Mouse (Mus musculus): ENCODE data around the gene Veph1. TPM values are rescaled to one million over a fixed set of nuclear protein-coding genes. Genes with fewer than 3 reads are reported as not detected.

Veph1 gene
- polyA plus RNA-seq, 1 experiment from 2014 or later = 0.05 TPM

GRCm38 (mm10) chr3:66162612-66163011 is 134.0 kb downstream of the Veph1 start:
- H3K4me2 ChIP-seq = no peak overlapping the region
- H3K9ac ChIP-seq = no peak overlapping the region
- H3K4me3 ChIP-seq = no peak overlapping the region
- WGBS (ENCODE audit: insufficient replicate concordance) = 67% methylated on average over 6 of the region's 6 CpGs
- H3K27me3 ChIP-seq (replicated peaks) = no peaks in the 10 kb centered on the region
- H3K9me3 ChIP-seq (replicated peaks) = no peaks in the 10 kb centered on the region
- no peak for ATAC-seq
- H3K36me3 ChIP-seq = no peaks in the 10 kb centered on the region
- H3K27ac ChIP-seq = no peak overlapping the region
- no peaks in the 10 kb centered on the region for H3K4me1 ChIP-seq

DNA sequence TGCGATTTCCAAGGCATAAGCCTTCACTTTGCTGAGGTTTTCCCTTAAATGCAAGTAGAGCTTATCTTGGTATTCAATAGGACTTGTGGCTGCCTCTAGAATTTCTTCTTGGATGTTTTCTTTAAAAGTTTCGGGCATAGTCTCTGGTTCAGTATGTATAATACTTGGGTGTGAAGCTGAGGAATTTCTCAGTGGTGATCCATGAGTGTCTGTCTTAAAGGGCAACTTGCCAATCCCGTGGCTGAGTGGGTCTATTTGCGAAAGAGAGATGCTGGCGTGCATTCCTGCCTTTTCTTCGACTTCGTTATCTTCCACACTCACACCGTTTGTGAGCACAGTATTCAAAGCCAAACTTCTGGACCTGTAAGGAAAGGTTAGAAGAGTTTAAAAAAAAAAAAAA is 138.7 kb downstream of the Veph1 start:
- Histone ChIP-seq H3K4me3 (no peak overlapping the region), H3K27me3 (replicated peaks) (no peaks in the 10 kb centered on the region), H3K4me1 (no peaks in the 10 kb centered on the region), H3K36me3 (no peaks in the 10 kb centered on the region), H3K9ac (no peak overlapping the region), H3K9me3 (replicated peaks) (no peaks in the 10 kb centered on the region), H3K27ac (no peak overlapping the region), H3K4me2 (no peak overlapping the region)
- WGBS (ENCODE audit: insufficient replicate concordance) = 57% methylated on average over 8 of the region's 8 CpGs
- no peak for ATAC-seq

GRCm38 (mm10) chr3:66137601-66138000 is 159.0 kb downstream of the Veph1 start:
- no peaks in the 10 kb centered on the region for H3K4me1 ChIP-seq
- WGBS (ENCODE audit: insufficient replicate concordance) = 57% methylated on average over 7 of the region's 7 CpGs
- H3K4me2 ChIP-seq = no peak overlapping the region
- no peak overlapping the region for H3K9ac ChIP-seq
- no peak for ATAC-seq
- no peaks in the 10 kb centered on the region for H3K9me3 ChIP-seq (replicated peaks)
- H3K27me3 ChIP-seq (replicated peaks) = no peaks in the 10 kb centered on the region
- no peaks in the 10 kb centered on the region for H3K36me3 ChIP-seq
- H3K27ac ChIP-seq = no peak overlapping the region
- no peak overlapping the region for H3K4me3 ChIP-seq

- Histone ChIP-seq H3K36me3 (no peaks in the 10 kb centered on the region), H3K27me3 (replicated peaks) (no peaks in the 10 kb centered on the region), H3K27ac (no peak overlapping the region), H3K4me1 (no peaks in the 10 kb centered on the region), H3K4me3 (no peak overlapping the region), H3K9me3 (replicated peaks) (no peaks in the 10 kb centered on the region), H3K4me2 (no peak overlapping the region), H3K9ac (no peak overlapping the region)
- 53% methylated on average over 4 of the region's 4 CpGs for WGBS (ENCODE audit: insufficient replicate concordance)
- no peak for ATAC-seq
Measured at GRCm38 (mm10) chr3:66131264-66131950, 165.2 kb downstream of the Veph1 start.

GRCm38 (mm10) chr3:66129689-66130088 is 166.9 kb downstream of the Veph1 start:
- ATAC-seq = no peak
- Histone ChIP-seq H3K4me1 (no peaks in the 10 kb centered on the region), H3K9ac (no peak overlapping the region), H3K9me3 (replicated peaks) (no peaks in the 10 kb centered on the region), H3K36me3 (no peaks in the 10 kb centered on the region), H3K4me3 (no peak overlapping the region), H3K4me2 (no peak overlapping the region), H3K27ac (no peak overlapping the region), H3K27me3 (replicated peaks) (no peaks in the 10 kb centered on the region)
- WGBS (ENCODE audit: insufficient replicate concordance) = 25% methylated on average over 5 of the region's 5 CpGs

DNA sequence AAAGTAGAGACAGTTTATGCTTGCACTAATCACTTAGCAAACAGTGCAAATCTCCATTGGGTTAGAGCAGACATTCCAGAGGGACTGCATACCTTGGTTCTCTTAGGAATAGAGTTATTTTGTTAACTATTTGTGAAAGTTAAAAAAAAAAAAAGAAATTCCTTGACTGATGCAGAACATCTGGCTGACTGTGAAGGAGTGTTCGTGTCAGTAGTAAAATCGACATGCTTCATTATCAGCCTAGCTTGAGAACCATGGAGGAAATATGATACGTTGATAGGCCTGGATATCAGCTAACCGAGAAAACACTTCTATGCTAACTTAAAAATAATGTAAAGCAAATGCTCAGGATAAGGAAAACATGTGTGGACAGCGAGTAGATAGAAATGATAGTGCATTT is 191.1 kb downstream of the Veph1 start:
- H3K27me3 ChIP-seq (replicated peaks) = no peaks in the 10 kb centered on the region
- ATAC-seq = no peak
- H3K36me3 ChIP-seq = no peaks in the 10 kb centered on the region
- H3K27ac ChIP-seq = no peak overlapping the region
- H3K4me2 ChIP-seq = no peak overlapping the region
- H3K9me3 ChIP-seq (replicated peaks) = no peaks in the 10 kb centered on the region
- H3K4me1 ChIP-seq = no peaks in the 10 kb centered on the region
- H3K4me3 ChIP-seq = no peak overlapping the region
- no peak overlapping the region for H3K9ac ChIP-seq
- 58% methylated on average over 5 of the region's 5 CpGs for WGBS (ENCODE audit: insufficient replicate concordance)

DNA sequence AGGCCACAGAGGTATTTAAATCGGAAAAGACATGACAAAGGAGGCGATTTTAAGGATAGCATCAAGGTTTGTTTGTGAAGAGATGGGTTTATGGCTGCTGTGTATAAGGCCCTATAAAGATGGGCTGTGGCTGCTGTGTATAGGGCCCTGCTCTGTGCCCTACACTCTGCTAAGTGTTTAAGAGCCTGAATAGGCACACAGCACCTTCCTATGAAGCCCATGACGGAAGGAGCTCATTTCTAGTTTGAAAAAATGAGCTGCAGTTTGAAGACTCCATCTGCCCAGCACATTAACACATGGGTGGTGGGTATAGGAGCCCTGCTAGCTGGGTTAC is 194.1 kb downstream of the Veph1 start:
- no peaks in the 10 kb centered on the region for H3K27me3 ChIP-seq (replicated peaks)
- H3K36me3 ChIP-seq = no peaks in the 10 kb centered on the region
- H3K4me2 ChIP-seq = no peak overlapping the region
- ATAC-seq = no peak
- H3K9me3 ChIP-seq (replicated peaks) = no peaks in the 10 kb centered on the region
- H3K27ac ChIP-seq = no peak overlapping the region
- WGBS (ENCODE audit: insufficient replicate concordance) = 68% methylated on average over 3 of the region's 3 CpGs
- no peak overlapping the region for H3K9ac ChIP-seq
- no peak overlapping the region for H3K4me3 ChIP-seq
- H3K4me1 ChIP-seq = no peaks in the 10 kb centered on the region

DNA sequence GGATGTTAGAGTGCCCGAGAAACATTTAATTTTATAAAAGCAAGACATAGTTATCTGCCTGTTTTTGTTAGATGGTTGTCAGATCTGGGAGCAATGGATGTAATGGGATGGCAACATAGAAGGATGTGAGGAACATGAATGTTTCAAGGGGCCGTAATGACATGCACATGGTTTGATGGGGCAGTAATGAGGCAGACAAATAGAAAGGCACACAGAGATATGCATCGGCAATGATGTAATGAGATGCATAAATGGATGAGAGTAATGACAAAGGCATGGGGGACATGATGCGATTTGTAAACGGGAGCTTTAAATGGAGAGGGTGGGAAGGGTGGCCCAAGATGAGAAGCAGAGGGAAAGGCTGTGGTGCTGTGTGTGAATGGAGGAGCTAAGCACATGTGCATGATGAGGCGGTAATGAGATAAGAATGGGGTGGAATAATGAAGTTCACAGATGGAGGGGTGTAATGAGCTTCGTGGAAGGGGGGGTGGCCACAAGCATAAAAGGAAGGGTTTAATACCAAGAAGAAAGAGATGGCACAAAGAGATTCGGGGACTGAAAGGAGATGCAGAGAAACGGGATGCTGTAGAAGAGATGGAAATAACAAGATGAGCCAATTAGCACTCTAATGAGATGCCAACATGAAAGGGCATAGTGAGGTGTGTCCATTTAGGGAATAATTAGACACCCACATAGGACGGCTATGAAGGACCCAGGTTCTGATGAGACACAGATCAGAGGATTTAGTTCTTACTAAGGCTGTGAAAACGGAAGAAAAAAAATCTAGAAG is 194.6 kb downstream of the Veph1 start:
- H3K27me3 ChIP-seq (replicated peaks) = no peaks in the 10 kb centered on the region
- no peak overlapping the region for H3K9ac ChIP-seq
- H3K9me3 ChIP-seq (replicated peaks) = no peaks in the 10 kb centered on the region
- WGBS (ENCODE audit: insufficient replicate concordance) = 70% methylated on average over 11 of the region's 11 CpGs
- no peak for ATAC-seq
- no peaks in the 10 kb centered on the region for H3K4me1 ChIP-seq
- no peak overlapping the region for H3K4me2 ChIP-seq
- H3K27ac ChIP-seq = no peak overlapping the region
- no peak overlapping the region for H3K4me3 ChIP-seq
- no peaks in the 10 kb centered on the region for H3K36me3 ChIP-seq

- Histone ChIP-seq H3K27me3 (replicated peaks) (no peaks in the 10 kb centered on the region), H3K4me1 (no peaks in the 10 kb centered on the region), H3K9ac (no peak overlapping the region), H3K27ac (no peak overlapping the region), H3K4me3 (no peak overlapping the region), H3K4me2 (no peak overlapping the region), H3K36me3 (no peaks in the 10 kb centered on the region), H3K9me3 (replicated peaks) (no peaks in the 10 kb centered on the region)
- no peak for ATAC-seq
- WGBS (ENCODE audit: insufficient replicate concordance) = 83% methylated on average over 2 of the region's 2 CpGs
Measured at GRCm38 (mm10) chr3:66101074-66101473, 195.6 kb downstream of the Veph1 start.

DNA sequence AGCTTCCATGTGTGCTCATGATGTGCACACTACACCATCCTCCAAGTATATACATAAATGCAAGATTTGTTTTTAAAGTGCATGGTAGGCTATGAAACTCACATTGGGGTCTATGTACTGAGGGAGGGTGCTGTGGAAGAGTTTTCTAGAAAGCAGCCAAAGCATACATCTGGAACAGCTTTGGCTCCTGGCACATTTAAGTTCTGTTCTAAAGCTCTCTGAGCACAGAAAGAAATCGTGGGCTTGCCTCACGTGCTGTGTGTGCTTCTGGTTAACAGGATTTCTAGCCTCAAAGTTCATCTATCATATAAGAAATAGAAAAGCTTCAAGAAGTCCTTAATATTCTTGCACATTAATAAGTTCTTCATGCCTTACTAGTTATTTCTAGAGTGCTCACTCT is 204.9 kb downstream of the Veph1 start:
- Histone ChIP-seq H3K27me3 (replicated peaks) (no peaks in the 10 kb centered on the region), H3K9ac (no peak overlapping the region), H3K4me1 (no peaks in the 10 kb centered on the region), H3K27ac (no peak overlapping the region), H3K4me3 (no peak overlapping the region), H3K9me3 (replicated peaks) (no peaks in the 10 kb centered on the region), H3K36me3 (no peaks in the 10 kb centered on the region), H3K4me2 (no peak overlapping the region)
- ATAC-seq = no peak
- WGBS (ENCODE audit: insufficient replicate concordance) = 38% methylated on average over 2 of the region's 2 CpGs

- no peaks in the 10 kb centered on the region for H3K9me3 ChIP-seq (replicated peaks)
- no peaks in the 10 kb centered on the region for H3K4me1 ChIP-seq
- no peak overlapping the region for H3K9ac ChIP-seq
- H3K27me3 ChIP-seq (replicated peaks) = no peaks in the 10 kb centered on the region
- 68% methylated on average over 7 of the region's 7 CpGs for WGBS (ENCODE audit: insufficient replicate concordance)
- H3K27ac ChIP-seq = no peak overlapping the region
- ATAC-seq = no peak
- H3K4me3 ChIP-seq = no peak overlapping the region
- H3K4me2 ChIP-seq = no peak overlapping the region
- no peaks in the 10 kb centered on the region for H3K36me3 ChIP-seq
Measured at GRCm38 (mm10) chr3:66087608-66088007, 209.0 kb downstream of the Veph1 start.

DNA sequence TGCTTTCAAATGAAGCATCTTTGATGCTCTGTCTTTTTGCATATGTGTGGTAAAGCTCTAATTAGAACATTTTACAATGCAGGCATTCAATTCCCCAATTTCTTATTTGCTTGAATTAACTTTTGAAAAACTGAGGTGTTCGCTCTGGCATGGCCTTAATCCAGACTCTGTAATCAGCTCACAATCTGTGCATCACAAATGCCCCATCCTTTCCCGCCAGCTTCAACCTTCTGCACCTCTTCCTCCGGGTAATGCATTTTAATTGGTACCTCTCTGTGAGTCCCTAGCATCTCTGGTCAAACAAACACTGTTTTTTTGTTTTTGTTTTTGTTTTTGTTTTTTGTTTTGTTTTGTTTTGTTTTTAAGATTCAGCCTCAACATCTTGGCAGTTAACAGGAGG is 212.8 kb downstream of the Veph1 start:
- Histone ChIP-seq H3K9me3 (replicated peaks) (no peaks in the 10 kb centered on the region), H3K36me3 (no peaks in the 10 kb centered on the region), H3K4me1 (no peaks in the 10 kb centered on the region), H3K4me3 (no peak overlapping the region), H3K27ac (no peak overlapping the region), H3K4me2 (no peak overlapping the region), H3K9ac (no peak overlapping the region), H3K27me3 (replicated peaks) (no peaks in the 10 kb centered on the region)
- ATAC-seq = no peak
- WGBS (ENCODE audit: insufficient replicate concordance) = 78% methylated on average over 3 of the region's 3 CpGs

DNA sequence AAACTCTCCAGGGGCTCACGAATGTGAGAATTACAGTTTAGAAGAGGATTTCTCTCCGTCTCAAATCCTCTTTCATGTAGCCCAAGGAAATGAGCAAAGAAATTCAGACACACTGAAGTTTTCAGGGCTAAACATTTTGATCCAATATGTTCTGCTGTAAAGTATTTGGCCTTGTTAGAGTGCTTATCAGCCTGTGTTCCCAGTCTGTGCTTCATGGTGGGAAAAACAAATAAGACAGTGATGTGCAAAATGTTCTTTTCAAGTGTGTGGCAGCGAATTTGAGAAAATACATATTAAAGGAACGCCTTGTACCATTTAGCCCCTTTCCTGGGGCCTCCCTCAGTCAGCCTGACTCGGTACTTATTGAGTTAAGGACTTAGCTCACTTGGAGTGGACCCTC is 213.2 kb downstream of the Veph1 start:
- Histone ChIP-seq H3K4me1 (no peaks in the 10 kb centered on the region), H3K9me3 (replicated peaks) (no peaks in the 10 kb centered on the region), H3K27ac (no peak overlapping the region), H3K27me3 (replicated peaks) (no peaks in the 10 kb centered on the region), H3K36me3 (no peaks in the 10 kb centered on the region), H3K4me3 (no peak overlapping the region), H3K4me2 (no peak overlapping the region), H3K9ac (no peak overlapping the region)
- WGBS (ENCODE audit: insufficient replicate concordance) = 69% methylated on average over 5 of the region's 5 CpGs
- ATAC-seq = no peak

Measured in liver, embryonic 12.5 days (tissue).